Comparison of ENCODE assay signal across 8 mouse cellular contexts in genomic region chr11:81767781-81768180, GRCm38 (mm10).
A peak's percentile ranks its signal among the peaks of the same experiment; 100 is the strongest.
DNase-seq lines count a peak whose midpoint lies in the region.

No protein-coding gene starts in this region.

- H3K27me3 ChIP-seq in heart, embryonic 10.5 days (ENCODE audit: insufficient read depth, poor library complexity, severe bottlenecking): peaks cover 13% of the 10 kb centered on the region; the same call in 1 of the 2 replicates

- intact Hi-C loops in gastrocnemius, postnatal 36 days (cut with DNase I): no loop called here

- H3K9me3 ChIP-seq in heart, embryonic 10.5 days: no peaks in the 10 kb centered on the region

- H3K36me3 ChIP-seq in heart, embryonic 10.5 days: no peaks in the 10 kb centered on the region

- no peak overlapping the region for H3K27ac ChIP-seq in heart, embryonic 10.5 days

- DNase-seq in gastrocnemius, postnatal 25 days: peak; percentile 12
- DNase-seq in gastrocnemius, postnatal 36 days: no peak
- DNase-seq in cerebellum, postnatal 10 days: peak; percentile 91 to 94
- DNase-seq in layer of hippocampus, adult 8-10 months (ENCODE audit: low spot score in 2 of 2): peak; percentile 48 to 70
- DNase-seq in right cerebral cortex, postnatal 10 days (ENCODE audit: low spot score in 2 of 2): peak; percentile 84 to 90
- DNase-seq in urinary bladder, adult 2 months (ENCODE audit: low spot score): no peak
- no peak for DNase-seq in urinary bladder, postnatal 36 days (ENCODE audit: low spot score in 2 of 2)
- DNase-seq in heart, embryonic 10.5 days (ENCODE audit: low spot score): no peak

- H3K4me1 ChIP-seq in heart, embryonic 10.5 days: peaks cover 6% of the 10 kb centered on the region; the same call in 1 of the 2 replicates

- 56% methylated on average over 1 of the region's 1 CpGs for WGBS in heart, embryonic 10.5 days

- no peak overlapping the region for H3K4me3 ChIP-seq in heart, embryonic 10.5 days

Comparison
In these comparisons a context has a peak if more than half of its experiments do, and no peak if none do; other contexts are left out.
1. DNase-seq: peak in gastrocnemius, postnatal 25 days (single experiment), cerebellum, postnatal 10 days (2 of 2), layer of hippocampus, adult 8-10 months (2 of 2) and right cerebral cortex, postnatal 10 days (2 of 2); none in gastrocnemius, postnatal 36 days (0 of 2), urinary bladder, adult 2 months (single experiment), urinary bladder, postnatal 36 days (0 of 2) and heart, embryonic 10.5 days (single experiment).